Mouse (Mus musculus) forebrain, embryonic 11.5 days (tissue): ENCODE measurements at regions not wholly inside any gene's neighbourhood (a gene's known extent, or its start where the extent isn't known, plus 50 kb on each side); places are given as distances from the start of the nearest gene placed in this dataset.

Experiments
- ATAC-seq: fragments of 200-750 bp; cut with Nextera tagmentation; replicated peaks from 2 replicates; pipeline ENCODE4 v1.8.0; 2017; ENCODE audit warnings: moderate TSS enrichment; ENCODE audit not compliant: low FRiP score
- DNase-seq: peaks from one replicate; pipeline ENCODE4 v3.0.0-alpha.2; 2017; ENCODE audit warnings: low spot score
- H3K27ac ChIP-seq: fragments of 300-500 bp; sonication (generic); 2 replicates; pipeline ENCODE4 v1.5.1; 2014; ENCODE audit warnings: low read depth, low read length
- H3K27me3 ChIP-seq: fragments of 300-500 bp; sonication (generic); 2 replicates; pipeline ENCODE4 v1.6.1; 2014; ENCODE audit warnings: mild to moderate bottlenecking, low read length, mixed read lengths; ENCODE audit not compliant: control insufficient read depth, insufficient read depth
- H3K36me3 ChIP-seq: fragments of 300-500 bp; sonication (generic); 2 replicates; pipeline ENCODE4 v1.6.1; 2014; ENCODE audit warnings: mild to moderate bottlenecking, low read length, moderate library complexity, mixed read lengths; ENCODE audit not compliant: control insufficient read depth, insufficient read depth
- H3K4me1 ChIP-seq: fragments of 300-500 bp; sonication (generic); replicated peaks from 2 replicates; pipeline ENCODE4 v1.6.1; 2014; ENCODE audit warnings: low read length, mixed read lengths; ENCODE audit not compliant: control insufficient read depth, insufficient read depth
- H3K4me2 ChIP-seq: fragments of 300-500 bp; sonication (generic); 2 replicates; pipeline ENCODE4 v1.6.1; 2014; ENCODE audit warnings: low read depth, mild to moderate bottlenecking, low read length, moderate library complexity, mixed read lengths; ENCODE audit not compliant: severe bottlenecking
- H3K4me3 ChIP-seq: fragments of 300-500 bp; sonication (generic); 2 replicates; pipeline ENCODE4 v1.5.1; 2014; ENCODE audit warnings: low read depth, low read length
- H3K9ac ChIP-seq: fragments of 300-500 bp; sonication (generic); 2 replicates; pipeline ENCODE4 v1.6.1; 2014; ENCODE audit warnings: low read length
- H3K9me3 ChIP-seq: fragments of 300-500 bp; sonication (generic); 2 replicates; pipeline ENCODE4 v1.6.1; 2016; ENCODE audit warnings: low read length, mixed read lengths; ENCODE audit not compliant: control insufficient read depth
- WGBS: fragments of 180-500 bp; shearing (Covaris S2); extraction: QIAGEN DNeasy Blood & Tissue Kit; methylation state at CpG from one replicate; pipeline ENCODE4 v1.1.7; 2014; 5-methylcytosine and 5-hydroxymethylcytosine counted together

DNA sequence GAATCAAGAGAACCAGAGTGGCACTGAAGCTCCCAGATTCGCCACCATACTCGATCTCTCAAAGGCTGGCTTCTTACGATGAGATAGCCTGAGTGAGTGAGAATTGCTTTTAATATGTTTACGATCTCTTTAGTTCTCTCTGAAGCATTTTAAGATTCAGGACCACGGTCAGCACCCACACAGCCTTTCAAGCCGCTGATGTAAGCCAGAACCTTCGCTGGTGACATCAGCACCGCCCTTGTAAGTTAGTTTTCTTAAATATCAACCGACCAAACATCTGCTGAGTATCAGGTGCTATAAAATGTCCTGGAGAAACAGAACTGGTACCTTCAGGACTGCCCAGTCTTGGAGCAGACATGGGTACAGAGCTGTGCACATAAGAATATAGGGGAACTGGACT lies 141.6 kb downstream of the Dmrta2 start:
- Histone ChIP-seq H3K4me3 (no peak overlapping the region), H3K27ac (no peak overlapping the region), H3K36me3 (no peaks in the 10 kb centered on the region), H3K9me3 (no peaks in the 10 kb centered on the region), H3K4me2 (no peak overlapping the region), H3K4me1 (no peaks in the 10 kb centered on the region), H3K9ac (no peak overlapping the region), H3K27me3 (no peaks in the 10 kb centered on the region)
- no peak for ATAC-seq
- peak; percentile 62 for DNase-seq
- 41% methylated on average over 9 of the region's 9 CpGs for WGBS

- Histone ChIP-seq H3K4me1 (no peaks in the 10 kb centered on the region), H3K27me3 (no peaks in the 10 kb centered on the region), H3K9ac (no peak overlapping the region), H3K4me2 (no peak overlapping the region), H3K4me3 (no peak overlapping the region), H3K9me3 (no peaks in the 10 kb centered on the region), H3K27ac (no peak overlapping the region), H3K36me3 (no peaks in the 10 kb centered on the region)
- DNase-seq (no peak), ATAC-seq (no peak)
- 51% methylated on average over 3 of the region's 3 CpGs for WGBS
These were observed 142.0 kb downstream of the Dmrta2 start for GRCm38 (mm10) chr4:110119874-110120273.

GRCm38 (mm10) chr4:110120761-110121160 lies 142.9 kb downstream of the Dmrta2 start:
- Histone ChIP-seq H3K27me3 (no peaks in the 10 kb centered on the region), H3K36me3 (no peaks in the 10 kb centered on the region), H3K4me2 (no peak overlapping the region), H3K9ac (no peak overlapping the region), H3K27ac (no peak overlapping the region), H3K9me3 (no peaks in the 10 kb centered on the region), H3K4me1 (no peaks in the 10 kb centered on the region), H3K4me3 (no peak overlapping the region)
- 78% methylated on average over 9 of the region's 9 CpGs for WGBS
- ATAC-seq (no peak), DNase-seq (no peak)

GRCm38 (mm10) chr4:110121447-110121846 lies 143.6 kb downstream of the Dmrta2 start:
- WGBS = 55% methylated on average over 5 of the region's 5 CpGs
- Histone ChIP-seq H3K4me3 (no peak overlapping the region), H3K36me3 (no peaks in the 10 kb centered on the region), H3K27ac (no peak overlapping the region), H3K9me3 (no peaks in the 10 kb centered on the region), H3K9ac (no peak overlapping the region), H3K4me1 (no peaks in the 10 kb centered on the region), H3K4me2 (no peak overlapping the region), H3K27me3 (no peaks in the 10 kb centered on the region)
- DNase-seq = no peak
- no peak for ATAC-seq

DNA sequence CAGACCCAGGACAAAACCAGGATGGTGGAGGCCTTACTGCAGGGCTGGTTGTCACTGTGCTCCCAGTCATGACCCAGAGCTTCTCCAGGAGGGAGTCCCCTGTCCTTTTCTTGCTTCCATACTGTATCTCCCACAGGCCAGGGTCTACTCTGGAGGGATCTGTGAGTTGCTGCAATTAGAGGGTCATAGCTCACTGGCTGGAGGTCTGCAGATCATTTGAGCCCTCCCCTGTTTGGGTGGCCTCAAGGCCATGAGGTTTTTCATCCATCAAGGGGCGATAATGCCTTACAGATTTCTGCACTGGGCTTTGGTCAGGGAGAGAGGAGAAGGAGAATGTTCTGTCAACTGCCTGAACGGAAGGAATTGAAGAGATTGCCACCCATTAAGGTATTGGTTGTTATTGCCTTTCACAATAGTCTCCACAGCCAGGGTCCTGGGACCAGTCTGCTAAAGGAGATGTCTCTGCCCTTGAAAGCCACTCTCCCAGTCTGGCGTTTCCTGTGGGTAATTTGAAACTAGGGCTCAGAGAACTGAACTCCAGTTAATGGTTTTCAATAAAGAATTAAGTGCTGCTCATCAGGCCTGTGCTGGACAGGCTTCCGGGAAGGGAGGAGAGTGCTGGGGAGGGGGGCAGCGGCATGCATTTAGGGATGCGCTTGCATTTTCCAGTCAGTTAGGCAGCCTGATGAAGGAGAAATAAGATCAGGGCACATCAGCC lies 147.4 kb downstream of the Dmrta2 start:
- DNase-seq (no peak), ATAC-seq (no peak)
- Histone ChIP-seq H3K9me3 (no peaks in the 10 kb centered on the region), H3K36me3 (no peaks in the 10 kb centered on the region), H3K27ac (no peak overlapping the region), H3K4me2 (no peak overlapping the region), H3K9ac (no peak overlapping the region), H3K4me3 (no peak overlapping the region), H3K27me3 (no peaks in the 10 kb centered on the region), H3K4me1 (no peaks in the 10 kb centered on the region)
- WGBS = 34% methylated on average over 6 of the region's 6 CpGs

- Histone ChIP-seq H3K4me3 (no peak overlapping the region), H3K4me2 (no peak overlapping the region), H3K9ac (no peak overlapping the region), H3K36me3 (no peaks in the 10 kb centered on the region), H3K4me1 (no peaks in the 10 kb centered on the region), H3K9me3 (no peaks in the 10 kb centered on the region), H3K27ac (no peak overlapping the region), H3K27me3 (no peaks in the 10 kb centered on the region)
- 87% methylated on average over 3 of the region's 3 CpGs for WGBS
- ATAC-seq (no peak), DNase-seq (no peak)
These were observed 150.2 kb downstream of the Dmrta2 start for GRCm38 (mm10) chr4:110127941-110128520.

GRCm38 (mm10) chr4:110128918-110129317 lies 151.1 kb downstream of the Dmrta2 start:
- Histone ChIP-seq H3K4me1 (0 out of 2 replicates have a peak, but pooled peaks cover 3% of the 10 kb centered on the region), H3K4me2 (no peak overlapping the region), H3K27me3 (no peaks in the 10 kb centered on the region), H3K4me3 (no peak overlapping the region), H3K27ac (peak overlapping the region; percentile 47; the same call in 1 of the 2 replicates), H3K36me3 (no peaks in the 10 kb centered on the region), H3K9me3 (no peaks in the 10 kb centered on the region), H3K9ac (no peak overlapping the region)
- 7% methylated on average over 1 of the region's 1 CpGs for WGBS
- peak; percentile 75 for DNase-seq
- ATAC-seq = peak; percentile 79

- Histone ChIP-seq H3K36me3 (no peaks in the 10 kb centered on the region), H3K9ac (no peak overlapping the region), H3K4me1 (0 out of 2 replicates have a peak, but pooled peaks cover 3% of the 10 kb centered on the region), H3K27me3 (no peaks in the 10 kb centered on the region), H3K27ac (peak overlapping the region; percentile 47; the same call in 1 of the 2 replicates), H3K4me2 (no peak overlapping the region), H3K9me3 (no peaks in the 10 kb centered on the region), H3K4me3 (no peak overlapping the region)
- ATAC-seq (peak; percentile 85), DNase-seq (peak; percentile 69)
- 44% methylated on average over 3 of the region's 3 CpGs for WGBS
These were observed 151.7 kb downstream of the Dmrta2 start for GRCm38 (mm10) chr4:110129518-110129917.

DNA sequence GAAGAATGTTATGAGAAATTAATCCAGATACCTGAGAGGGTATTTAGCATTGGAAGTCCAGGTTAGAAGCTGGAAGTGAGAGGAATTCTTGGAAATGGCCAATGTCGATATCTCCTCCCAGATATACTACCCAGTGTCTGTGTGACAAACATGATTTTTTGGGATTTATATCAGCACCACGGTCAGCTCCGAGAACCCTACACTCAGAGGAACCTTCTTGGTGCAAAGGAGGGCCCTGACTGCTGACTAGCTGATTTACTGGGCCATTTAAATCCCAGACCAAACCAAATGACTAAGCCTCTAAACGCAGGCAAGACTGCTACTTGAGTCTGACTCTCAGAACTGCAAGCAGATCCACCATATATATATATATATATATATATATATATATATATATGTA lies 154.2 kb downstream of the Dmrta2 start:
- ATAC-seq = no peak
- H3K27me3 ChIP-seq = no peaks in the 10 kb centered on the region
- WGBS = 61% methylated on average over 4 of the region's 4 CpGs
- no peak for DNase-seq
- no peak overlapping the region for H3K4me3 ChIP-seq
- H3K9ac ChIP-seq = no peak overlapping the region
- no peaks in the 10 kb centered on the region for H3K36me3 ChIP-seq
- H3K9me3 ChIP-seq = no peaks in the 10 kb centered on the region
- 0 out of 2 replicates have a peak, but pooled peaks cover 3% of the 10 kb centered on the region for H3K4me1 ChIP-seq
- H3K27ac ChIP-seq = no peak overlapping the region
- H3K4me2 ChIP-seq = no peak overlapping the region
